Mouse (Mus musculus) urinary bladder, postnatal 14 days (tissue): ENCODE measurements around the gene Klk1b3.
A peak's percentile ranks its signal among the peaks of the same experiment; 100 is the strongest.
"Not testable (repeated sequence)": the region's sequence is repeated elsewhere in the genome, so short reads cannot be mapped to it uniquely, and the experiment has no call there.

Source experiments
- DNase-seq: peaks from one replicate; pipeline ENCODE4 v3.0.0; 2021; ENCODE audit warnings: low spot score

Klk1b3 gene

GRCm38 (mm10) chr7:44197891-44198290 is at the start of gene Klk1b3:
Klk1b3 (plus strand) TSS chr7:44198191.
- no peak for DNase-seq

GRCm38 (mm10) chr7:44179299-44180045 is 18.5 kb upstream of the Klk1b3 start:
- no peak for DNase-seq

- not testable (repeated sequence) for DNase-seq
Measured at GRCm38 (mm10) chr7:44186516-44186915, 11.5 kb upstream of the Klk1b3 start.

GRCm38 (mm10) chr7:44187936-44188335 is 10.1 kb upstream of the Klk1b3 start, which contains the start of gene Klk1b24:
Klk1b24 (plus strand) TSS chr7:44188236.
- DNase-seq = not testable (repeated sequence)

- DNase-seq = not testable (repeated sequence)
Measured at GRCm38 (mm10) chr7:44193466-44193865, 4.5 kb upstream of the Klk1b3 start.

- DNase-seq = not testable (repeated sequence)
Measured at GRCm38 (mm10) chr7:44207135-44207534, 9.1 kb downstream of the Klk1b3 start, which contains the start of gene Klk1b4. Klk1b4 (plus strand) TSS chr7:44207435.

- no peak for DNase-seq
Measured at GRCm38 (mm10) chr7:44208307-44208706, 10.3 kb downstream of the Klk1b3 start.

- no peak for DNase-seq
Measured at GRCm38 (mm10) chr7:44215645-44216044, 17.7 kb downstream of the Klk1b3 start, which contains the start of gene Klk1b5. Klk1b5 (plus strand) TSS chr7:44215945.

GRCm38 (mm10) chr7:44221601-44222000 is 23.6 kb downstream of the Klk1b3 start:
- not testable (repeated sequence) for DNase-seq

GRCm38 (mm10) chr7:44222335-44222734 is 24.3 kb downstream of the Klk1b3 start:
- not testable (repeated sequence) for DNase-seq

GRCm38 (mm10) chr7:44225076-44225475 is 27.1 kb downstream of the Klk1b3 start, which contains the start of gene Klk1:
Klk1 (plus strand) TSS chr7:44225360.
- no peak for DNase-seq

- no peak for DNase-seq
Measured at GRCm38 (mm10) chr7:44235909-44236308, 37.9 kb downstream of the Klk1b3 start, which contains the start of gene Gm36864. Gm36864 (plus strand) TSS chr7:44236177.

- DNase-seq = no peak
Measured at GRCm38 (mm10) chr7:44239913-44240312, 41.9 kb downstream of the Klk1b3 start.

- DNase-seq = no peak
Measured at GRCm38 (mm10) chr7:44240712-44241111, 42.7 kb downstream of the Klk1b3 start.

GRCm38 (mm10) chr7:44241163-44241562 is 43.2 kb downstream of the Klk1b3 start:
- DNase-seq = no peak

GRCm38 (mm10) chr7:44244080-44244479 is 46.1 kb downstream of the Klk1b3 start:
- no peak for DNase-seq

- DNase-seq = peak; percentile 91
Measured at GRCm38 (mm10) chr7:44246055-44246983, 48.3 kb downstream of the Klk1b3 start, which contains the start of the genes 1700028J19Rik and 2410002F23Rik. 1700028J19Rik (minus strand) TSS chr7:44246695. 2410002F23Rik (plus strand) TSS chr7:44246722.

- DNase-seq = peak; percentile 53
Measured at GRCm38 (mm10) chr7:44246984-44247470, 49.0 kb downstream of the Klk1b3 start.

GRCm38 (mm10) chr7:44247971-44248370 is 50.0 kb downstream of the Klk1b3 start:
- no peak for DNase-seq

GRCm38 (mm10) chr7:44249248-44249647 is 51.3 kb downstream of the Klk1b3 start:
- no peak for DNase-seq

GRCm38 (mm10) chr7:44250732-44251275 is 52.8 kb downstream of the Klk1b3 start:
- DNase-seq = not testable (repeated sequence)
